Mouse (Mus musculus) gastrocnemius, postnatal 4 days (tissue): ENCODE results near the gene Stox2. TPM values are rescaled to one million over a fixed set of nuclear protein-coding genes. Genes with fewer than 3 reads are reported as not detected.

Experiments used
- total RNA-seq, 2 experiments: library from RNA; stranded (reverse); gene quantifications; 2 replicates each; pipeline ENCODE4 v1.2.3; 2021

Gene Stox2
- total RNA-seq, 2 experiments from 2014 or later: 15.8 to 16.8 TPM

Other genes with a start within 250 kb of the Stox2 start
- 10 to 100 TPM; 22.5 to 25.7 TPM for gene Trappc11, start 87.1 kb upstream of the Stox2 start, total RNA-seq
- gene Rwdd4a, start 87.3 kb upstream of the Stox2 start, total RNA-seq: 10 to 100 TPM; 31.4 to 34.1 TPM
- 10 to 100 TPM; 32.3 to 36.0 TPM for gene Ing2, start 229.2 kb upstream of the Stox2 start, total RNA-seq